Mouse (Mus musculus) neural tube, embryonic 12.5 days (tissue): ENCODE results near the gene Chn2. TPM values are rescaled to one million over a fixed set of nuclear protein-coding genes. Genes with fewer than 3 reads are reported as not detected.

Experiments
- ATAC-seq: fragments of 200-750 bp; cut with Nextera tagmentation; 2 replicates; pipeline ENCODE4 v1.8.0; 2017; ENCODE audit warnings: low read depth, mild to moderate bottlenecking, moderate TSS enrichment, moderate library complexity; ENCODE audit not compliant: low FRiP score
- H3K27ac ChIP-seq: fragments of 300-500 bp; sonication (generic); 2 replicates; pipeline ENCODE4 v1.5.1; 2016
- H3K27me3 ChIP-seq: fragments of 300-500 bp; sonication (generic); replicated peaks from 2 replicates; pipeline ENCODE4 v1.6.1; 2016; ENCODE audit warnings: mild to moderate bottlenecking
- H3K36me3 ChIP-seq: fragments of 300-500 bp; sonication (generic); 2 replicates; pipeline ENCODE4 v1.6.1; 2016; ENCODE audit warnings: mild to moderate bottlenecking
- H3K4me1 ChIP-seq: fragments of 300-500 bp; sonication (generic); 2 replicates; pipeline ENCODE4 v1.6.1; 2016
- H3K4me2 ChIP-seq: fragments of 300-500 bp; sonication (generic); replicated peaks from 2 replicates; pipeline ENCODE4 v1.6.1; 2016; ENCODE audit warnings: mild to moderate bottlenecking
- H3K4me3 ChIP-seq: fragments of 300-500 bp; sonication (generic); 2 replicates; pipeline ENCODE4 v1.5.1; 2016
- H3K9ac ChIP-seq: fragments of 300-500 bp; sonication (generic); 2 replicates; pipeline ENCODE4 v1.6.1; 2016; ENCODE audit warnings: mild to moderate bottlenecking
- H3K9me3 ChIP-seq: fragments of 300-500 bp; sonication (generic); 2 replicates; pipeline ENCODE4 v1.6.1; 2016; ENCODE audit warnings: mild to moderate bottlenecking
- WGBS: fragments of 180-500 bp; shearing (Covaris S2); methylation state at CpG from one replicate; pipeline ENCODE4 v1.1.7; 2016; 5-methylcytosine and 5-hydroxymethylcytosine counted together
- polyA plus RNA-seq: library from polyadenylated mRNA; unstranded; fragments of >200 nt; fragmentation: Nextera tagmentation; extraction: Ambion mirVana; gene quantifications from 2 replicates; pipeline ENCODE4 v1.2.1, GENCODE M21; 2016

The Chn2 gene
- polyA plus RNA-seq, 1 experiment from 2014 or later: 24.3 TPM

DNA sequence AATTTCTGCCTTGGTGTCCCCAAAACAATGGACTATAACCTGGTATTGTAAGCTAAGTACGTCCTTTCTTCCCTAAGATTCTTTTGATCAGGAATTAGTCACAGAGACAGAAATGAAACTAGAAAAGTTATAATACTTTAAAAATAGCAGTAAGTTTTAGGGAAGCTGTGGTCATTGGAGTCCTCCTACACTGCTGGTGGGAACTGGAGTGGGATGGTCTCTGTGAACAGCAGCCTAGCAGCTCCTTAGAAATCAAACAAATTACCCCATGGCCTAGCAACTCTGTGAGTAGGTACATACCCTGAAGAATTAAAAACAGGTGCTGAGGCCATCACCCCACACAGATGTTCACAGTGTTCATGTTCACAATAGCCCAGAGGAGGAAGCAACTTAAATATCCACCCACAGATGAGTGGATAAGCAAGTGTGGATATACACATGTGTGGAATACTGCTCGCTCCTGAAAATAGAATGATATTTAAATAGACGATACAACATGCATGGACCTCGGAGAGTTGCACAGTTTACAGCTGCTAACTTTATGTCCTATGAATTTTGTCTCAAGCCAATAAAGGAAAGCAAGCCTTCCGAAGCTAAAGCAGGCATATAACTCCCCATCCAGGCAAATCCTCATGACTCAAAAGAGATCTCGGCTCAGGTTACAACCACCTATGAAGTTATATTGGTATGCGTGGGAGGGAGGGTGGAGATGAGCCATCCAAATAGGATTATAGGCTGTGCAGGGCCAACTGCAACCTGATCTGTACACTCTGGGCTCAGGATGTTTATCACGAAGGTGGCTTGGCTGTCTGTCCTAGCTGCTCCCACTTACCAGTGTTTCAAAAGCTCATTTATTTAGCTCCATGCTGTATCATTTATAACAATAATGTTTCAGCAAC lies 209.2 kb downstream of the Chn2 start:
- Histone ChIP-seq H3K4me1 (no peaks in the 10 kb centered on the region), H3K27ac (no peak overlapping the region)

DNA sequence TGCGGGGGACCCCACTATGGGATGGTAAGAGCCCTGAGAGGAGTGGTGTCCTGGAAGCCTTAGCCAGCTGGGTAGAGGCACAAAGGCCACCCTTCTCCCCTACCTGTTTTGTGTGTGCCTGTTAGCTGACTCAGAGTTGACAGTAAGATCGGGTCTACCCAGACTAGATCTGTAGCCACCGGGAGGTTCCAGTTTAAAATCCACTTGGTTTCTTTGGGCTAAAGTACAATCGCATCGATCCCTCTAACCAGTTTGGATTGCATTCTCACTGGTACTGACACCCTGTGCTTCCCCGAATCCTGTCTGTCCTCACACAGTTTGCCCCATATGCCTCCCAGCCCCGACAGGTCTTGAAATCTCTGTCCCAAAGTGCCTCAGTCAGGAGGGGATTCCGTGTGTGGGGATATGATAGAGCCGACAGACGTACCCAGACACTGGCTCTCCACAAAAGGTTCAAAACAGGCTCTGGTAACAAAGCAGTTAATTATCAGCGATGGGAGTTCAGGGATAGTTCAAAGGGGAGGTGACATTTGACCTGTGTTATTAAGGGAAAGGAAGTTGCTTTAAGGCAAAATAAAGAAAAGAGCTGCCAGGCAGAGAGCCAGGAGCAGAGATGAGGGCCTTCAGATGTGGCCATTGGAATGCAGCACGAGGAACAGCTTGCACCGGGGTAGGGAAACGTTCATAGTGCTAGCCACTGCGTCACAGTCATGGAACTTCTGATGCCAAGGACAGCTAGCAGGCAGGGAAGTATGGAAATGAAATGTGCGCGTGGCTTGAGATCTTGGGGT lies 212.2 kb downstream of the Chn2 start:
- 48% methylated on average over 17 of the region's 17 CpGs for WGBS
- no peak overlapping the region for H3K4me2 ChIP-seq
- no peak overlapping the region for H3K4me3 ChIP-seq
- peaks cover 5% of the 10 kb centered on the region for H3K4me1 ChIP-seq
- H3K9ac ChIP-seq: no peak overlapping the region
- no peak overlapping the region for H3K27ac ChIP-seq
- no peaks in the 10 kb centered on the region for H3K27me3 ChIP-seq
- no peaks in the 10 kb centered on the region for H3K9me3 ChIP-seq
- H3K36me3 ChIP-seq: no peaks in the 10 kb centered on the region
- ATAC-seq: no peak

More for the DNA sequence above, 209.2 kb downstream of the Chn2 start:
- H3K4me2 ChIP-seq: no peak overlapping the region
- H3K9ac ChIP-seq: no peak overlapping the region
- 74% methylated on average over 8 of the region's 8 CpGs for WGBS
- no peaks in the 10 kb centered on the region for H3K9me3 ChIP-seq
- no peak overlapping the region for H3K4me3 ChIP-seq
- ATAC-seq: no peak
- no peaks in the 10 kb centered on the region for H3K36me3 ChIP-seq
- no peaks in the 10 kb centered on the region for H3K27me3 ChIP-seq

- H3K4me2 ChIP-seq: no peak overlapping the region
- H3K27ac ChIP-seq: no peak overlapping the region
- H3K36me3 ChIP-seq: no peaks in the 10 kb centered on the region
- 71% methylated on average over 5 of the region's 5 CpGs for WGBS
- no peak for ATAC-seq
- no peaks in the 10 kb centered on the region for H3K27me3 ChIP-seq
- no peak overlapping the region for H3K4me3 ChIP-seq
- no peaks in the 10 kb centered on the region for H3K9me3 ChIP-seq
- peaks cover 5% of the 10 kb centered on the region for H3K4me1 ChIP-seq
- H3K9ac ChIP-seq: no peak overlapping the region
Observed at GRCm38 (mm10) chr6:54253206-54253605, 213.9 kb downstream of the Chn2 start.

DNA sequence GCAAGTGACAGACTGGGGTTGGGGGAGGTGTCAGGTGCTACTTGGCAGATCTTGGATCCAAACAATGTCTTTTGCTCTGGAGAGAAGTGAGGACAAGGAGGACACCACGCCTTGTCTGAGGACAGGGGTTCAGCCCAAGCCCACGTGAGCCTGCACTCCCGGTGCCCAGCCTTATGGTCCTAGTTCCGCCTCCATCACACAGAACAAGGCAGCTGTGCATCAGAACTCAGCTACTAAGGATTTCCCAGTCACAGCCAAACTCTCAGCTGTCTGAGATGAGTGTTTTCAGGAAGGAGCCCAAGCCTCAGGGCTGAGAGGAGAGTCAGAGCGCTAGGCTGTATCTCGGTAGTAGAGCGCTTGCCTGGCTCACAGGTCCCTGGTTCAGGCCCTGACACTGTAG lies 214.5 kb downstream of the Chn2 start:
- Histone ChIP-seq H3K27ac (no peak overlapping the region), H3K9me3 (no peaks in the 10 kb centered on the region), H3K9ac (no peak overlapping the region), H3K36me3 (no peaks in the 10 kb centered on the region), H3K4me2 (no peak overlapping the region), H3K4me1 (peaks cover 5% of the 10 kb centered on the region), H3K4me3 (no peak overlapping the region), H3K27me3 (no peaks in the 10 kb centered on the region)
- WGBS: 82% methylated on average over 7 of the region's 7 CpGs
- ATAC-seq: no peak

DNA sequence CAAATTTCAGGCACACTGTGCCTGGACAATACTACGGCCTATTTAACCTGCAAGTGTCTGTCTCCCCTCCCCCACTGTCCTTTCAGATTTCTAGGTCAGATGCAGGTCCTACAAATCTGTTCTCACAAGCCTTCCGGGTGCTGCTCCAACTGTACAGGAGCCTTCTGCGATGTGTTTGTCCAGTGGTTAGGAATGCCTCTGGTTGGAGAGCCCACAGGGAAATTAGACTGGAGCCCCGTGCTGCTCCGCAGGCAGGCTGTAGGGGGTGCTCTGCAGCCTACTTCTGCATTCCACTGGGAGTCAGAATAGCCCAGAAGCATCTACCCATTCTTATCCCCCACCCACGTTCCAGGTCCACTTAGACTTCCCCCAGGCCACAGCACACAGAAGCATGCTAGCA lies 215.4 kb downstream of the Chn2 start:
- WGBS: 76% methylated on average over 6 of the region's 6 CpGs
- Histone ChIP-seq H3K9ac (no peak overlapping the region), H3K4me1 (peaks cover 5% of the 10 kb centered on the region), H3K4me2 (no peak overlapping the region), H3K27me3 (no peaks in the 10 kb centered on the region), H3K4me3 (no peak overlapping the region), H3K9me3 (no peaks in the 10 kb centered on the region), H3K27ac (no peak overlapping the region), H3K36me3 (no peaks in the 10 kb centered on the region)
- ATAC-seq: no peak

DNA sequence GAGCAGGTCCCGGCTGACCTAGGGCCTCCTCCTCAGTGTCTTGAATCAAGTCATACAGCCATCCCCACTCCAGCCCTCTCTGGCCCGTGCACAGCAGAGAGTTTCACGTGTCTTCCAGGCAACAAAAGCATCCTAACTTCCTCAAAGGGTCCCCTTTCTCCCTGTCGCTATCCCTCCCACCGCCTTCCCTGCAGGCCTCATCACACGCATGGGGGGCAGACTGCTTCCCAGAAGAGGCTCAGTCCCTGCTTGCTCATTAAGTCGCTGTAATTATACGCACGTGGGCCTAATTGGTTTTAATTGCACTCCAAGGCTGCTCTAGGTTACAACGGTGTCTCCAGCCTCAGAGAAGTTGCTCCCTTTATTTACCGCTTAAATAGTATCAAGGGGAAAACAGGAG lies 216.0 kb downstream of the Chn2 start:
- H3K4me2 ChIP-seq: no peak overlapping the region
- peaks cover 5% of the 10 kb centered on the region for H3K4me1 ChIP-seq
- WGBS: 34% methylated on average over 11 of the region's 11 CpGs
- H3K4me3 ChIP-seq: no peak overlapping the region
- no peak overlapping the region for H3K9ac ChIP-seq
- H3K9me3 ChIP-seq: no peaks in the 10 kb centered on the region
- no peaks in the 10 kb centered on the region for H3K27me3 ChIP-seq
- H3K27ac ChIP-seq: no peak overlapping the region
- H3K36me3 ChIP-seq: no peaks in the 10 kb centered on the region
- no peak for ATAC-seq

GRCm38 (mm10) chr6:54256397-54256796 lies 217.0 kb downstream of the Chn2 start:
- 78% methylated on average over 10 of the region's 10 CpGs for WGBS
- H3K4me1 ChIP-seq: peaks cover 5% of the 10 kb centered on the region
- no peak overlapping the region for H3K9ac ChIP-seq
- H3K27ac ChIP-seq: no peak overlapping the region
- no peak overlapping the region for H3K4me2 ChIP-seq
- H3K27me3 ChIP-seq: no peaks in the 10 kb centered on the region
- H3K9me3 ChIP-seq: no peaks in the 10 kb centered on the region
- no peak for ATAC-seq
- no peak overlapping the region for H3K4me3 ChIP-seq
- H3K36me3 ChIP-seq: no peaks in the 10 kb centered on the region

GRCm38 (mm10) chr6:54257552-54257951 lies 218.2 kb downstream of the Chn2 start:
- Histone ChIP-seq H3K4me2 (no peak overlapping the region), H3K27me3 (no peaks in the 10 kb centered on the region), H3K4me3 (no peak overlapping the region), H3K9ac (no peak overlapping the region), H3K4me1 (peaks cover 5% of the 10 kb centered on the region), H3K27ac (no peak overlapping the region), H3K36me3 (no peaks in the 10 kb centered on the region), H3K9me3 (no peaks in the 10 kb centered on the region)
- no peak for ATAC-seq
- WGBS: 79% methylated on average over 3 of the region's 3 CpGs

- Histone ChIP-seq H3K27me3 (no peaks in the 10 kb centered on the region), H3K9ac (no peak overlapping the region), H3K36me3 (no peaks in the 10 kb centered on the region), H3K4me3 (no peak overlapping the region), H3K4me2 (no peak overlapping the region), H3K9me3 (no peaks in the 10 kb centered on the region), H3K27ac (no peak overlapping the region), H3K4me1 (peaks cover 5% of the 10 kb centered on the region)
- no peak for ATAC-seq
- 75% methylated on average over 5 of the region's 5 CpGs for WGBS
Observed at GRCm38 (mm10) chr6:54258462-54258861, 219.1 kb downstream of the Chn2 start.

GRCm38 (mm10) chr6:54262732-54263131 lies 223.4 kb downstream of the Chn2 start:
- no peak for ATAC-seq
- H3K36me3 ChIP-seq: no peaks in the 10 kb centered on the region
- no peak overlapping the region for H3K9ac ChIP-seq
- H3K4me2 ChIP-seq: no peak overlapping the region
- no peak overlapping the region for H3K27ac ChIP-seq
- H3K4me3 ChIP-seq: no peak overlapping the region
- H3K27me3 ChIP-seq: no peaks in the 10 kb centered on the region
- H3K4me1 ChIP-seq: peaks cover 5% of the 10 kb centered on the region; the same call in 1 of the 2 replicates
- 70% methylated on average over 2 of the region's 2 CpGs for WGBS
- no peaks in the 10 kb centered on the region for H3K9me3 ChIP-seq

- Histone ChIP-seq H3K9ac (no peak overlapping the region), H3K27ac (no peak overlapping the region), H3K27me3 (no peaks in the 10 kb centered on the region), H3K4me3 (no peak overlapping the region), H3K36me3 (no peaks in the 10 kb centered on the region), H3K9me3 (no peaks in the 10 kb centered on the region), H3K4me1 (peaks cover 5% of the 10 kb centered on the region; the same call in 1 of the 2 replicates), H3K4me2 (no peak overlapping the region)
- 78% methylated on average over 2 of the region's 2 CpGs for WGBS
- no peak for ATAC-seq
Observed at GRCm38 (mm10) chr6:54263890-54264289, 224.5 kb downstream of the Chn2 start.

DNA sequence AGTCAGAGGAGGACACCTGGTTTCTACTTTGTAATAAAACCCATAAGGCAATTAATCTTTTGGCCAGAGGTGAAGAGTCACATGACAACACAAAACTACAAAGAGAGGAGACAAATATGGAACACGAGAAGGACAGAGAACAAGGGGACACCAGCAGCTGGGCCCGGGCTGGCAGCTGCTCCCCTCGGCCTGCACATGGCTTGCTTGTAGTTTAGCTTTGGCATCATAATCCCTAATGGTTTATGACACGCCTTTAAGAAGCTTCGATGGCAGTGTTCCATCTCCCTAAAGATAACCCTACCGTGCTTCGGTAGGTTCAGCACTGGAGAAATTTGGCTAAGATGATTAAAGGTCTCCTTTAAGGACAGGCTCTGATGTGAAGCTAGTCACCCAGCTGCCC lies 225.2 kb downstream of the Chn2 start:
- Histone ChIP-seq H3K4me1 (peaks cover 5% of the 10 kb centered on the region; the same call in 1 of the 2 replicates), H3K36me3 (no peaks in the 10 kb centered on the region), H3K4me2 (no peak overlapping the region), H3K27ac (no peak overlapping the region), H3K4me3 (no peak overlapping the region), H3K27me3 (no peaks in the 10 kb centered on the region), H3K9ac (no peak overlapping the region), H3K9me3 (no peaks in the 10 kb centered on the region)
- ATAC-seq: no peak
- WGBS: 72% methylated on average over 7 of the region's 7 CpGs
